Mouse (Mus musculus): Measurements from ENCODE around the gene Cdh1. TPM values are rescaled to one million over a fixed set of nuclear protein-coding genes. Genes with fewer than 3 reads are reported as not detected.
"Not testable (repeated sequence)": the region's sequence is repeated elsewhere in the genome, so short reads cannot be mapped to it uniquely, and the experiment has no call there.

Gene Cdh1
- polyA plus RNA-seq, 1 experiment from 2014 or later = 28.8 TPM

- H3K27me3 ChIP-seq (ENCODE audit: insufficient read depth, low read length) = peaks cover 29% of the 10 kb centered on the region
- DNase-seq (peak; percentile 27), ATAC-seq (peak; percentile 87)
- no peak overlapping the region for H3K9ac ChIP-seq (replicated peaks)
- 44% methylated on average over 7 of the region's 7 CpGs for WGBS (ENCODE audit: insufficient replicate concordance)
- H3K4me3 ChIP-seq (ENCODE audit: low read depth, low read length) = no peak overlapping the region
- H3K36me3 ChIP-seq (replicated peaks; ENCODE audit: insufficient read depth, low read length) = no peaks in the 10 kb centered on the region
- H3K4me1 ChIP-seq (ENCODE audit: insufficient read depth) = peaks cover 17% of the 10 kb centered on the region
- TF ChIP-seq EP300 (IDR thresholded peaks at IDR 0.05; ENCODE audit: low read depth) (no peak), CTCF (IDR thresholded peaks at IDR 0.05; ENCODE audit: low read depth) (no peak)
- no peaks in the 10 kb centered on the region for H3K9me3 ChIP-seq (ENCODE audit: low read length)
- peak overlapping the region; percentile 51 for H3K4me2 ChIP-seq (ENCODE audit: low read depth, low read length)
- H3K27ac ChIP-seq (ENCODE audit: low read depth) = peak overlapping the region; percentile 91
Observed at GRCm38 (mm10) chr8:106605657-106606056, 2.5 kb downstream of the Cdh1 start.

- WGBS (ENCODE audit: insufficient replicate concordance) = 23% methylated on average over 4 of the region's 4 CpGs
- no peak for TF ChIP-seq EP300 (IDR thresholded peaks at IDR 0.05; ENCODE audit: low read depth)
- no peak for TF ChIP-seq CTCF (IDR thresholded peaks at IDR 0.05; ENCODE audit: low read depth)
- Histone ChIP-seq H3K27me3 (ENCODE audit: insufficient read depth, low read length) (peaks cover 29% of the 10 kb centered on the region), H3K4me3 (ENCODE audit: low read depth, low read length) (no peak overlapping the region), H3K27ac (ENCODE audit: low read depth) (peak overlapping the region; percentile 91), H3K9me3 (ENCODE audit: low read length) (no peaks in the 10 kb centered on the region), H3K9ac (replicated peaks) (no peak overlapping the region), H3K4me1 (ENCODE audit: insufficient read depth) (peaks cover 17% of the 10 kb centered on the region), H3K4me2 (ENCODE audit: low read depth, low read length) (peak overlapping the region; percentile 51), H3K36me3 (replicated peaks; ENCODE audit: insufficient read depth, low read length) (no peaks in the 10 kb centered on the region)
- ATAC-seq = peak; percentile 28; the same call in 1 of the 2 replicates
- no peak for DNase-seq
Observed at GRCm38 (mm10) chr8:106606121-106606520, 3.0 kb downstream of the Cdh1 start.

- no peak for ATAC-seq
- Histone ChIP-seq H3K9ac (replicated peaks) (no peak overlapping the region), H3K4me3 (ENCODE audit: low read depth, low read length) (no peak overlapping the region), H3K27me3 (ENCODE audit: insufficient read depth, low read length) (peaks cover 29% of the 10 kb centered on the region), H3K4me1 (ENCODE audit: insufficient read depth) (peaks cover 21% of the 10 kb centered on the region), H3K27ac (ENCODE audit: low read depth) (peak overlapping the region; percentile 91), H3K9me3 (ENCODE audit: low read length) (no peaks in the 10 kb centered on the region), H3K4me2 (ENCODE audit: low read depth, low read length) (peak overlapping the region; percentile 51), H3K36me3 (replicated peaks; ENCODE audit: insufficient read depth, low read length) (no peaks in the 10 kb centered on the region)
- TF ChIP-seq CTCF (IDR thresholded peaks at IDR 0.05; ENCODE audit: low read depth) = no peak
- no peak for TF ChIP-seq EP300 (IDR thresholded peaks at IDR 0.05; ENCODE audit: low read depth)
- WGBS (ENCODE audit: insufficient replicate concordance) = 23% methylated on average over 15 of the region's 15 CpGs
- DNase-seq = peak; percentile 30
Observed at GRCm38 (mm10) chr8:106606601-106607145, 3.5 kb downstream of the Cdh1 start.

GRCm38 (mm10) chr8:106607783-106608182, 4.6 kb downstream of the Cdh1 start:
- 73% methylated on average over 3 of the region's 4 CpGs for WGBS (ENCODE audit: insufficient replicate concordance)
- H3K36me3 ChIP-seq (replicated peaks; ENCODE audit: insufficient read depth, low read length); H3K4me3 ChIP-seq (ENCODE audit: low read depth, low read length); ATAC-seq; H3K4me2 ChIP-seq (ENCODE audit: low read depth, low read length); H3K27ac ChIP-seq (ENCODE audit: low read depth); H3K9me3 ChIP-seq (ENCODE audit: low read length); DNase-seq; H3K9ac ChIP-seq (replicated peaks): not testable (repeated sequence)
- Histone ChIP-seq H3K27me3 (ENCODE audit: insufficient read depth, low read length) (peaks cover 22% of the 10 kb centered on the region), H3K4me1 (ENCODE audit: insufficient read depth) (peaks cover 23% of the 10 kb centered on the region)

- H3K9me3 ChIP-seq (ENCODE audit: low read length) = no peaks in the 10 kb centered on the region
- H3K4me1 ChIP-seq (ENCODE audit: insufficient read depth) = peaks cover 18% of the 10 kb centered on the region
- H3K27me3 ChIP-seq (ENCODE audit: insufficient read depth, low read length) = peaks cover 16% of the 10 kb centered on the region
- ATAC-seq (no peak), DNase-seq (no peak)
- TF ChIP-seq EP300 (IDR thresholded peaks at IDR 0.05; ENCODE audit: low read depth) (no peak), CTCF (IDR thresholded peaks at IDR 0.05; ENCODE audit: low read depth) (no peak)
- no peaks in the 10 kb centered on the region for H3K36me3 ChIP-seq (replicated peaks; ENCODE audit: insufficient read depth, low read length)
- H3K9ac ChIP-seq (replicated peaks) = no peak overlapping the region
- no peak overlapping the region for H3K4me2 ChIP-seq (ENCODE audit: low read depth, low read length)
- H3K4me3 ChIP-seq (ENCODE audit: low read depth, low read length) = no peak overlapping the region
- whole genome bisulfite sequencing (ENCODE audit: insufficient replicate concordance) = 46% methylated on average over 3 of the region's 3 CpGs
- H3K27ac ChIP-seq (ENCODE audit: low read depth) = no peak overlapping the region
Observed at GRCm38 (mm10) chr8:106608425-106608824, 5.3 kb downstream of the Cdh1 start.

GRCm38 (mm10) chr8:106609076-106609903, 6.1 kb downstream of the Cdh1 start:
- WGBS (ENCODE audit: insufficient replicate concordance) = 53% methylated on average over 7 of the region's 7 CpGs
- no peak for TF ChIP-seq EP300 (IDR thresholded peaks at IDR 0.05; ENCODE audit: low read depth)
- no peak for TF ChIP-seq CTCF (IDR thresholded peaks at IDR 0.05; ENCODE audit: low read depth)
- no peak for ATAC-seq
- Histone ChIP-seq H3K27me3 (ENCODE audit: insufficient read depth, low read length) (peaks cover 8% of the 10 kb centered on the region), H3K36me3 (replicated peaks; ENCODE audit: insufficient read depth, low read length) (no peaks in the 10 kb centered on the region), H3K4me2 (ENCODE audit: low read depth, low read length) (no peak overlapping the region), H3K9me3 (ENCODE audit: low read length) (no peaks in the 10 kb centered on the region), H3K27ac (ENCODE audit: low read depth) (no peak overlapping the region), H3K4me1 (ENCODE audit: insufficient read depth) (peaks cover 18% of the 10 kb centered on the region), H3K4me3 (ENCODE audit: low read depth, low read length) (no peak overlapping the region), H3K9ac (replicated peaks) (no peak overlapping the region)
- no peak for DNase-seq
